Mouse (Mus musculus) gastrocnemius, postnatal 14 days (tissue): ENCODE data around the gene Mfap1b. TPM values are rescaled to one million over a fixed set of nuclear protein-coding genes. Genes with fewer than 3 reads are reported as not detected.
"Not testable (repeated sequence)": the region's sequence is repeated elsewhere in the genome, so short reads cannot be mapped to it uniquely, and the experiment has no call there.

Experiments
- DNase-seq: peaks from one replicate; pipeline ENCODE4 v3.0.0; 2021; ENCODE audit warnings: mixed read lengths
- intact Hi-C: fragments of 180-260 bp; cut with DNase I; formaldehyde crosslinking; loops from one replicate; pipeline ENCODE4 v1.15.1; 2025; ENCODE audit warnings: low total_unique reads
- long read RNA-seq, 2 experiments: library from polyadenylated mRNA; stranded (forward); transcript quantifications; one replicate each; pipeline ENCODE4 v2.0.0; 2021
- total RNA-seq, 2 experiments: library from RNA; stranded (reverse); gene quantifications; 2 replicates each; pipeline ENCODE4 v1.2.3; 2021

Gene Mfap1b
- total RNA-seq = 10 to 100 TPM; 21.5 to 23.0 TPM
- long read RNA-seq, experiment 1, transcript Mfap1b-201 (7 exons, 3,362 nt) = major isoform, 43 of 47 reads
- long read RNA-seq, experiment 1, partial matches to known transcripts = 2 of 47 reads
- long read RNA-seq, experiment 1, other reads (novel, unspliced or antisense) = 2 of 47 reads
- long read RNA-seq, experiment 2, transcript Mfap1b-201 (7 exons, 3,362 nt) = major isoform, 61 of 63 reads
- long read RNA-seq, experiment 2, partial matches to known transcripts = 2 of 63 reads
- long read RNA-seq, experiment 2, other reads (novel, unspliced or antisense) = 0 of 63 reads

- intact Hi-C loops = not testable (repeated sequence)
- peak; percentile 73 for DNase-seq
Measured at GRCm38 (mm10) chr2:121473301-121474179, at the start of gene Mfap1b. TSS of gene Mfap1b (minus strand) at chr2:121474067.

- DNase-seq, intact Hi-C loops: not testable (repeated sequence)
Measured at GRCm38 (mm10) chr2:121522830-121523229, 49.0 kb upstream of the Mfap1b start.

- no peak for DNase-seq
- intact Hi-C loops = no loop called here
Measured at GRCm38 (mm10) chr2:121522006-121522405, 48.1 kb upstream of the Mfap1b start.

- DNase-seq, intact Hi-C loops: not testable (repeated sequence)
Measured at GRCm38 (mm10) chr2:121518711-121519110, 44.8 kb upstream of the Mfap1b start.

GRCm38 (mm10) chr2:121518106-121518505 lies 44.2 kb upstream of the Mfap1b start:
- DNase-seq = no peak
- intact Hi-C loops = no loop called here

GRCm38 (mm10) chr2:121514211-121514610 lies 40.3 kb upstream of the Mfap1b start:
- intact Hi-C loops = no loop called here
- DNase-seq = no peak

GRCm38 (mm10) chr2:121512991-121513765 lies 39.3 kb upstream of the Mfap1b start:
- DNase-seq, intact Hi-C loops: not testable (repeated sequence)

- DNase-seq = no peak
Measured at GRCm38 (mm10) chr2:121511401-121511800, 37.5 kb upstream of the Mfap1b start.

GRCm38 (mm10) chr2:121509584-121509983 lies 35.7 kb upstream of the Mfap1b start:
- intact Hi-C loops = no loop called here

More at GRCm38 (mm10) chr2:121511401-121511800, 37.5 kb upstream of the Mfap1b start:
- intact Hi-C loops = no loop called here

GRCm38 (mm10) chr2:121507951-121508330 lies 34.1 kb upstream of the Mfap1b start:
- no peak for DNase-seq

More at GRCm38 (mm10) chr2:121509584-121509983, 35.7 kb upstream of the Mfap1b start:
- peak; percentile 59 for DNase-seq

GRCm38 (mm10) chr2:121507173-121507950 lies 33.5 kb upstream of the Mfap1b start:
- intact Hi-C loops = no loop called here
- DNase-seq = no peak

More at GRCm38 (mm10) chr2:121507951-121508330, 34.1 kb upstream of the Mfap1b start:
- intact Hi-C loops = no loop called here

GRCm38 (mm10) chr2:121505942-121506882 lies 32.3 kb upstream of the Mfap1b start, which contains the start of the genes Mfap1a and Wdr76:
TSS of gene Mfap1a (minus strand) at chr2:121506665.
TSS of gene Wdr76 (plus strand) at chr2:121506723.
- intact Hi-C loops = not testable (repeated sequence)
- DNase-seq = peak; percentile 80

GRCm38 (mm10) chr2:121501550-121501949 lies 27.7 kb upstream of the Mfap1b start:
- DNase-seq, intact Hi-C loops: not testable (repeated sequence)

- intact Hi-C loops, DNase-seq: not testable (repeated sequence)
Measured at GRCm38 (mm10) chr2:121484403-121484802, 10.5 kb upstream of the Mfap1b start.

GRCm38 (mm10) chr2:121483576-121483975 lies 9.7 kb upstream of the Mfap1b start:
- intact Hi-C loops = no loop called here
- DNase-seq = no peak

- intact Hi-C loops = not testable (repeated sequence)
Measured at GRCm38 (mm10) chr2:121480916-121481315, 7.0 kb upstream of the Mfap1b start.

GRCm38 (mm10) chr2:121480498-121480897 lies 6.6 kb upstream of the Mfap1b start:
- DNase-seq = peak; percentile 7
- intact Hi-C loops = no loop called here

More at GRCm38 (mm10) chr2:121480916-121481315, 7.0 kb upstream of the Mfap1b start:
- DNase-seq = not testable (repeated sequence)
